Mouse (Mus musculus): ENCODE measurements around the gene Eif4b.

Eif4b gene

DNA sequence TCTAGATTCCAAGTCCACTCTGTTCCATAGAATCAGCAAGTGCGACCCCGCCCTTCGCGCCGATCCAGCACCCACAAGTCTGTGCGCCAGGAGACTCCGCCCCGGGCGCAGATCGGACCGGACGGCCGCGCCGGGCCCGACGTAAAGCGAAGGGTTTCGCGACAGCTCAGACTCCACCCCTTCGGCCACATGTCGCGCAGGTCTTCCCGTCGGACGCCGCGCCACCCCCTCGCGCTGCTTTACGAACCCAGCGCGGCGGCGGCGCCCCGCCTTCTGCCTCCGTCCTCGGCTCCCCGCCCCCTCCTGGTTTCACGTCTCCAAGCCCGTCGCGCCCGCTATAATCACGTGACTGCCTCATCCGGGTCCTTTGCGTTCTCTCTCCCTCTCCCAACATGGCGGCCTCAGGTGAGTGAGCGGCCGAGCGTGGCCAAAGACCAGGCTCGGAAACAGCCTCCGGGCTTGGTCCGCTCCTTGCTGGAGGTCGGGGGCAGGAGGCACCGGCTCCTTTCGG is at the start of gene Eif4b:
Gene Eif4b, plus strand, starts transcription at position 215 of the 511 bp plus-strand sequence.
- DNase-seq (ENCODE audit: low read depth) = peak; percentile 99

DNA sequence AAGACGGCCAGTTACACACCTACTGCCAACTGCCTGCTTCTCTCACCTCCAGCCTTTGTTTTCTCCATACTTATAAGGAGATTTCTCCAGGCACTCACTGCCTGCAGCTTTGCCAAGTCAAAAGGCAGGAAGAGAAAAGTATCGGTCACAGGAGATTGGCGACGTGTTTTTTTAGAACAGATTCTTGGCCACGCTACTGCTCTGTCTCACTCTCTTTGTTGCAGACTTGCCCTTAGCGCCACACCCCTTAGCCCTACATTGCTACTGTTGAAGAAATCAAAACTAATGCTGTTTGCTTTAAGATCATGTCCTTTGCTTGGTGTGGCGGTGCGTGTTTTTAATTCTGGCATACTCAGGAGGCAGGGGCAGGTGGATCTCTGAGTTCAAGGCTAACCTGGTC is 49.7 kb upstream of the Eif4b start:
- no peak for DNase-seq (ENCODE audit: low read depth)

DNA sequence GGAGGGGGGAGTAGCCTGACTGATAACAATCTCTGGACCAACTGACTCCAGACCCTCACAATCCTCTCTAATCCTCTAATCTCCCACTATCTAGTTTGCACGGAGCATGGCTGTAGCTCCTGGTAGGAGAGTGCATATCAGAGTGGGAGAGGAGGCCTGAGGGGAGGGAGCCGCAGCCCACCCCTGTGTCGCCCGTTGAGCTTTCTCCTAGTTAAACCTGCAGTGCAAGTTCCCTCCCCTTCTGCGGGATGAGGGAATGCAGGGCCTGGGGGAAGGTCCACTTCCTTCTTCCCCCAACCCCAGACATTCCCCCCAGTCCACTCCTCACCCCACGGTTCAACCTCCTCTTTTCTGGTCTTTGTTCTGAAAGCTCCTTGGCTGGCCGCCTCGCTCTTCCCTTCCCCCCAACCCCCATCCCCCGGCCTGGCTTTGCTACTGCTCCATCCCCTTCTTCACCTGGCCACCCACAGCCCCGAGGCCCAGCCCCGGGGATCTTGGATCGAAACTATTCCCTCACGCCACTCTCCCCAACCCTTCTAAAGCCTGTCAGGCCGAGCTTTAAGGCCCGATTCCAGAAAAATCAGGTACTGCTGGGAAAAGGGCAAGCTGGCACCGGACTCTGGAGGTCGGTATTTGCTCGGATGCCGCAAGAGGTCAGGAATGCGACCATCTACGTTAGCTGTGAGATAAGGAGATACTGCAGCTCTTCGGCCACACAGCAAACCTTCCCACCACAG is 48.3 kb upstream of the Eif4b start:
- DNase-seq (ENCODE audit: low read depth) = no peak

DNA sequence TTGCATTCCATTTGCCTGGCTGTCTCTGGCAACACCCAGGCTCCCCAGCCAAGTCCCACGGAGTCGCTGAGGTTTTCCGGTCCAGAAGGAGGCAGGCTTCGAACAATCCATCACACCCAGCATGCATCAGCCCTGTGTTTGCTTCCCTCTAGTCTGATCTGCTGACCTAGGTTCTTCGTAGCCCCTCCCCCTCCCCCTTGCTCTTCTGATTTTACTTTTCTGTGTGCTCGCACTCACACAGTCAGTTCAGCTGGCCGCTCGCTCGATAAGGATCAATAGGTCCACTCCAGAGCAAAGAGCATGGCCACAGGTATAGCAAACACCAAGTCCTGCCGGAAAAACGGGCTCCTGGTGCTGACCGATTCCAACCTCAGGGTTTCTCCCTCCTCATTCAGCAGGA is 47.1 kb upstream of the Eif4b start:
- no peak for DNase-seq (ENCODE audit: low read depth)

DNA sequence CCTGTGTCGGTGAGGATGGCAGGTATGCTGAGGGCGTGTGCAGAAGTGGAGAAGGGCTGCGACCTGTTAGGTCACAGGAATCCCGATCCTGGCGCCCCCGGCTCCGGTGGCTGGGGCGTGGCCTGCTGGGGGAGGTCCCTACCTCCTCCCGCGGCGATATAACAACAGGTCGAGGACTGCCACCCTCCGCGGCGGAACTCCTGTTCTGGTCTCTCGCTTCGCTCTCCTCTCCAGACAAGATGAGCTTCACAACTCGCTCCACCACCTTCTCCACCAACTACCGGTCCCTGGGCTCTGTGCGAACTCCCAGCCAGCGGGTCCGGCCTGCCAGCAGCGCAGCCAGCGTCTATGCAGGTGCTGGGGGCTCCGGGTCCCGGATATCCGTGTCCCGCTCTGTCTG is 45.5 kb upstream of the Eif4b start, which contains the start of gene Krt18:
Gene Krt18, plus strand, starts transcription at position 141 of the 400 bp plus-strand sequence.
- DNase-seq (ENCODE audit: low read depth) = no peak

DNA sequence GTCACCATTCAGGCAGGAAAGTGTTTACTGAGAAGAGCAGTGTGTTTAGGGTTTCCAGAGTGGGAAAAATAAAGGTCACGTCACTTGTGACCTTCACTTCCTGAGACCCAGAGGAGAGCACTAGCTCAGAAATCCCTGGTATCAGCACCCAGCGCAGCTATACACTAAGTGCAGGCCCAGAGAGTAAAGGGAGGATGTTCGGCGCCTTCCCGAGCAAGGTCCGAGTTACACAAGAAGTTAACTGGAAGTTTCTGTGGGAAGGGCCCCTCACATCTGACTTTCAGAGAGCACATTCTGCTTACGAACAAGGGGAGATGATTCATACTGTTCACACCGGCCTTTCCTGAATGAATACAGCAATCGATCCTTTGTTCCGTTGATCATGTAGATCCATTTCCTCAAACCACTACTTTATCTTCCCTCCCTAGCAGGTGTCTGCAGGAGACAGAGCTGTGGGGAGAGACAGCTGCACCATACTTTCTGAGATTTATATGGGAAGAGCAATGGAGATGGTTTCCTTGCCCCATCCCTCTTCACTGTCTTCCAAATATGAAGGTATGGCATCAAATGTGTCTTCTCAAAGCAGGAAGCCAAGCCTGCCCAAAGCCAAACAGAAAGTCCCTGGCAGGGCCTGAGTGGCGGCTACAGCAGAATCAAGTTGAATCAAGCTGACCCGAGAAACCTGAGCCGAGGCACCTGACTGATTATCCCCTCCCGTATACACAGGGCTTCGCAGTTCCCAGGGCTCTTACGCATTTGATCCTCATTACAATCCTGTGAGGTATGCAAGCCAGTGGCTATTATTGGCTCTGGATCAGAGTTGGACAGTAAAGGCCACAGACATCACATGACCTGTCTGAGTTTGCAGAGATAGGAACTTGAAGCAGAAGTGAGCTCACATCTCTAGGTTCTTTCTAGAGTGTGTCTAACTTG is 39.2 kb upstream of the Eif4b start:
- DNase-seq (ENCODE audit: low read depth) = no peak

DNA sequence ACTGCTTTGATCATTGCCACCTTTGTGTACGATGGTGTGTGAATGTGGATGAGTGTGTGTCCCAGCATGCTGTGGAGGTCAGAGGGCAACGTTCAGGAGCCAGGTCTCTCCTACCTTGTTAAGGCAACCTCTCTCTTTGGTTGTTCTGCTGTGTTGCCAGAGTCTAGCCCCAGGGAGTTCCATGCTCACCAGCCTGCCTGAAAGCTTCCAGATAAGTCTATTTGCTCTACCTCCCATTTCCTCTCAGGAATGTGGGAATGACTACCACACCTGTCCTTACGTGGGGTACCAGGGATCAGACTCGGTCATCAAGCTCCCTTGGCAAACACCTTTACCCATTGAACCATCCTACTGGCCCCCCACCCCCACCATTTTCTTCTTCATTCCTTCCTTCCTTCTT is 33.3 kb upstream of the Eif4b start:
- no peak for DNase-seq (ENCODE audit: low read depth)

DNA sequence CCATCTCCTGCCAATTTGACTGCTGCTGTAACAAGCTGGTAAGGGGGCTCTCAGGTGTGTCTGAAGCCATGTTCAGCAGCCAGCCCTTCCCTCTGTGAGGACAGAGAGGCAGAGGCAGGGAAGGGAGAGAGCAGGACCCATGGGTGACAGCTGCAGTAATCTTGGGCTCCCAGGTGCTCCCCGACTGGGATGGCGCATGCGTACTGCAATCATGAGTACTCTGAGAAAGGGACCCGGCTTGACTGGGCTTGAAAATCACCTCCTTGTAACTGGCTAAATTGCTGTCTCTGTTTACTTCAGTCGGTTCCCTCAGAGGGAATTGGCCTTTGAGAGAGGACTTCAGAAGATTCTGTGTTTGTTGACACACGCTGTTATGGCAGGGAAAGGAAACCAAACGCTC is 31.6 kb upstream of the Eif4b start:
- DNase-seq (ENCODE audit: low read depth) = no peak

DNA sequence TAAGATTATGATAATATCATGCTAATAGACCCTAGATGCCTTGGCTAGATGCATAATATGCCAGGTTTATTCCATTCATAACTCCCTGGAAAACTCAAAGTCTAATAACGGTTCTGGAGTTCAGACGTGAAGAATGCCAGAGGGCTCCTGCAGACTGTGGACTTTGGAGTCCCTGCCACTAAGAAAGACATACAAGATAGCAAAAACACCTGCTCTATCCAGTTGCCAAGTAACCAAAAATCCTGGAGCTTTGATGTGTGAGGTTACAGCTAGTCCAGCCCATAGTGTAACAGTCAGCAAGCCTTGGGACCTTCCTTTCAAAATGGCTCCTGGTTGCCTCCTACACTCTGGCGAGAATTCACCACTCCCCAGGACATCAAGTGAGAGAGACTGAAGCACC is 28.8 kb upstream of the Eif4b start:
- DNase-seq (ENCODE audit: low read depth) = no peak

DNA sequence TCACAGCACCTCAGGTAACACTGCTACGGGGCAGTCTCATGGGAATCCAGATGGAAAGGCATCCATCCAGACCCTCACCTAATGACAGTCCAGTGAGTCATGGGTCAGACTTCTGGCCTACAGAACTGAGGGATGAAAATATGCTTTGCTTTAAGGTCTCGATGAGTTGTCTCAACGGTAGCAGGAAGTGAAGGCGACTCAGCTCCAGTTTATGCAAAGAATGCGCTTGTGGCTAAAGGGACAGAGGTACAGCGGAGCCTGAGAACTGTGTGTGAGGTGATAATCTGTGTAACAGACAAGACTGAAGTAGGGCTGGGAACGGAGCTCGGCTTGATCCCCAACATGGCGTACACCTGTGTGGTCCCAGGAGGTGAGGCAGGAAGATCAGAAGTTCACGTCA is 27.9 kb upstream of the Eif4b start:
- no peak for DNase-seq (ENCODE audit: low read depth)

DNA sequence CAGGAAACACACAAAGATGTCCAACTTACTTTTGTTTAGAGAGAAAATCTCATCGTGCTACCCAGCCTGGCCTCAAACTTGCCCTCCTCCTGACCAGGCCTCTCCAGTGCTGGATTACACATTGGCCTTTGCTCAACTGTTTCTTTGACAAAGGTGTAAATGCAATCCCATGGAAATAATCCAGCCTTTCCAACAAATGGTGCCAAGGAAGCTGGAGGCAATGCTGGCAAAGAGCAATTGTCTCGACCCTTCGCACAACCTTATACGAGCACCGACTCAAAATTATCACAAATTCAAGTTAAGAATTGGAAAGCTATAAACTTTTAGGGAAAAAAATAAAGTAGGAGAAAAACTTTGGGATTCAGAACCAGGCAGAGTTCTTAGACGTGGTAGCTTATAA is 25.6 kb upstream of the Eif4b start:
- DNase-seq (ENCODE audit: low read depth) = no peak

DNA sequence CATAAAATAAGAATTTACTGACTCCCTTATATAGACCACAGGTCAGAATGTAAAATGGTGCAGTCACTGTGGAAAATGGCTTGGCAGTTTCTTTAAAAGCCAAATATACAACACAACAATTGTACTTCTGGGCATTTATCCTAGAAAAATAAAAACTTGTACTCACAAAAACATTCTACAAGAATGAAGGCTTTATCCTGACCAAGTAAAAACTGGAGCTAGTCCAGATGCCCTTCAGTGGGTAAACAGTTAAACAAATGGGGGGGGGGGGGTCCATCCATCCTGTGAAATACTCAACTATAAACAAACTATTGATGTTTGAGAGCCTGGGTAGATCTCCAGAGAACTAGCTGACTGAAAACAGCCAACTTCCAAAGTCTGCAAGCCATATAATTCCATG is 23.7 kb upstream of the Eif4b start:
- no peak for DNase-seq (ENCODE audit: low read depth)

DNA sequence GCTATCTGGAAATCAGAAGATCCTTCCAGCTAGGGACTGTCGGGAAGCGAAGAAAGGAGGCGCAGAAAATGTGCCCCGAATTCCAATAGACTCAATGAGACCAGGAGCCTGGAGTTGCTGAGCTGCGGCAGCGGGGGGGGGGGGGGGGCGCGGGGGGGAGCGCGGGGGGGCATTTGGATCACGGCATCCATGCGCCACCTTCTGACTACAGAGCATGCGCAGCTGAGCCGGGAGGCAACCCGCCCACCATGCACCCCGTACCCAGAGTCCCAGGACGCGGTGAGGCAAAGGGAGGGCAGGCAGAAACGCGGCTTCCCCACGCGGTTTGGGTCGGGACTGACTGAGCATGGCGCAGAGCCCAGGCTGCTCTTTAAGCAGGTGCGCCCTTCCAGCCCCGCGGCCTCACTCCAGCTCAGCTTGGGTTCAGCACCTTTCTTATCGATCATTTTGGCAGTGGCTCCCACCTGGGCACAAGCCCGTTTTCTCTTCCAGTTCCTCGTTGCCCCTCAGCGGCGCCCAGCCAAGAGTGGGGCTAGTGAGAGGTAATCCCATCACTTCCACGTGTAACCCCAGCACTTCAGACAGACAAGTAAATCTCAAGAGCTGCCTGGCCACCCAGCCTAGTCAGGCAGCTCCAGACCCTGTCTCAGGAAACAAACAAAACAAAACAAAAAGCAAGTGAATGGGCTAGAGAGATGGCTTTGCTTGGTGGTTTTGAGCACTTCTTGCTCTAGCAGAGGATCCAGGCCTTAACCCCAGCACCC is 21.5 kb upstream of the Eif4b start:
- no peak for DNase-seq (ENCODE audit: low read depth)

DNA sequence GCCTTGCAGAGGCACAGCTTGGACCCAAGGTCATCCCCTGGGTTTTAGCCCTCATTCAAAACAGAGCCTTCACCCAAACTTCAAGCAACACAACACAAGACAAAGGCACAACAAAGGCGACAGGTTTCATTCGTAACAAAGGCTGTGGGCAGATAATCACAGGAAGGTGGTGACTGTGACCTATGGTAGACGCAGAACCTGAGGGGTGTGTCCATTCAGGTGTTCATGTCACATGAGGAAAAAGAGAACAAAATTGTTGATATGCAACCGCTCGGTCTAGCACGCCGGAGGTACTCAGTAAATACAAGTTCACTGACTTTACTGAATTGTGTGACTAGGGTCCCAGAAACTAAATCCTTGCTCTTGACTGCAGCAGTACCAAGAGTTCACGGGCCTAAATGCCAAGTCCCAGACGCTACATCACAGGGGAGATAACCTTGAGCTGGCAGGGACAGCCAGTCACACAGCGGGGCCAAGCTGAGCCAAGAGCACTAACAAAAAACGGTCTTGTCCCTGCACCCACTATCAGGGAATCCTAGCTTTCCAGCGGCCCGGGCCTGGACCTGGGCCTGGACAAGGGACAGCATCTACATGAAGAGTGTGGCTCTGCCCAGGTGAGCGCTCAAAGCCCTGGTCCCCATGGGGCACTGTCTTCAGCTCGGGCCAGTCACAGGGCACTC is 16.9 kb upstream of the Eif4b start:
- DNase-seq (ENCODE audit: low read depth) = no peak

DNA sequence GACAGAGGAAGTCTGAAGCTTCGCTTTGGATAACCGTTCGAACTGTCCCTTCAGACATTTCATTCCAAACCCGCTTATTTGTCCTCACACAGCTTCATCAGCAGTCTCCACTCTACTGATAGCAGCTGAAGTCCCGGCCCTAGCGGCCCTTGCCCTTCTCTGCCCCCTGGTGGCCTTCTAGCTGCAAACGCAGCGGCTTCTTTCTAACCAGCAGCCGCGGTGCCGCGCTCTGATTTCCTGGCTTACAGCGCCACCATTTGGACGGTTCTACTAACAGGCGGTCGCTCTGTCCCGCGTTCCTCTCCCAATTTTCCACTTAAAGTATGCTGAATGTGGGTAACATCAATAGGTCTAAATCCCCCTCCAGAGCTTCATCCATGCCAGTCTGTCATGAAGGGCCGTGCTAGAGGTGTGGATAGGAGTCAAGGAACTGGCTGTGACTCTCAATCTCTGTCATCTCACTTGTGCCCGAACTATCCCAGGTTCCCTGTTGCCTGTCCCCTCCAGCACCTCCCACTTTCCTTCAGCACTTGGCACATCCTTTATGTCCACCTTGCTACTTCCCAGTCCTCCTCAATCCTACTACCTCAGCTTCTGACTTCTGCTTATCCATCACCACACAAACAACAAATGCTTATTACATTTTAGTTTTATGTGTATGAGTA is 7.8 kb upstream of the Eif4b start:
- DNase-seq (ENCODE audit: low read depth) = peak; percentile 94

DNA sequence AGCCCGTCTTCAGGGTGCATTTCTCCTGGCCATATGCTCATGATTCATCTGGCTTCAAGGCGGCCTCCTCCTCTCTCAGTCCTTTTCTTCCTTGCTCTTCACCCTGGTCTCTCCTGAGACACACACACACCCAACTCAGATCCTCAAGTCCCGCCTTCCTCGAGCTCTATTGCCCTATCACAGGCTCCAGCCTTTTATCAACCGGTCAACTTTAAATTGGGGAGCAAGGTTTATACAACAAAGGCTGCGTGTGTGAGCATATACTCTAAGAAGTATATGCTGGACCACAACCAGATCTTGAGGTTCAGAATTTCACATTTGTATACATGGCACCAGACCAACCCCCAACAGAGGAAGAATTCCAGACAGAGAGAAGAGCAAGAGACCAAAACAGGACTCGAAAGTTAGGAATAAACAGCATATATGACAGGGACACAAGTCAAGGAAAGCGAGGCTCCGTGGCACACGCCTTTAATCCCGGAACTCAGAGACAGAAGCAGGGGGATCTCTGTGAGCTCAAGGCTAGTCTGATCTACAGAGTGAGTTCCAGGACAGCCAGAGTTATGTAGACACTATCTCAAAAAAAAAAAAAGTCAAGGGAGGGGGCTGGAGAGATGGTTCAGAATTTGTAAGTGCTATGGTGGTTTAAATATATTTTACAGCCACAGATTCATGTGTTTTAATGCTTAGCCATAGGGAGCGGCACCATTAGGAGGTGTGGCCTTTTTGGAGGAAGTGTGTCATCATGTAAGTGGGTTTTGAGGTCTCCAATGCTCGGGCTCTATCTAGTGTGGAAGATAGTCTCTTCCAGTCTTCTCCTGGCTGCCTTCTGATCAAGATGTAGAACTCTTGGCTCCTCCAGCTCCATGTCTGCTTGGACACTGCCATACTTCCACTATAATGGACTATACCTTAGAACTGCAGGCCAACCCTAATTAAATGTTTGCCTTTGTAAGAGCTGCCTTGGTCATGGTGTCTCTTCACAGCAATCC is 2.8 kb upstream of the Eif4b start:
- no peak for DNase-seq (ENCODE audit: low read depth)

DNA sequence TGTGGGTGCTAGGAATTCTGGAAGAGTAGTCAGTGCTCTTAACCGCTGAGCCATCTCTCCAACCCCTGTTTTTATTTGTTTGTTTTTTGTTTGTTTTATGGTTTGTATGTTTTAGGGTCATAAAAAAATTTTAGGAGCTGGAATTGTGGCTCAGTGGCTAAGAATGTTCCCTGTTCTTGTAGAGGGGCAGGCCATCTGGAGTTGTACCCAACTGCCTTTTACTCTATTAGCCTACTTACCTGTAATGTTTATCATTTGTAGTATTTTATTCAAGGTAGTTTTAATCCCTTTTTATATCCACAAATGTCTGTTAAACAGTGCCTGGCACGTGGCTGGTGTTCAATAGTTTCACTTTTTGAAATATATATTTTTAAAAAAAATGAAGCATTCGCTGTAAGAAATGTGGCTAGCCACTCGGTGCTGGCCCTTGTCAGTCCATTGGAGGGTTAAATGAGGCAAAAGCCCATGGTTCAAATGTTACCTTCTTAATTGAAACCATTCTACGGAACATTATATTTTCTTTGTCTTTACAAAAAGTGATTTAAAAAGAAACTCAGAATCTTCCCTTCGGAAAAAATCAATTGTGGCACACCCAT is 512 bp upstream of the Eif4b start:
- no peak for DNase-seq (ENCODE audit: low read depth)

DNA sequence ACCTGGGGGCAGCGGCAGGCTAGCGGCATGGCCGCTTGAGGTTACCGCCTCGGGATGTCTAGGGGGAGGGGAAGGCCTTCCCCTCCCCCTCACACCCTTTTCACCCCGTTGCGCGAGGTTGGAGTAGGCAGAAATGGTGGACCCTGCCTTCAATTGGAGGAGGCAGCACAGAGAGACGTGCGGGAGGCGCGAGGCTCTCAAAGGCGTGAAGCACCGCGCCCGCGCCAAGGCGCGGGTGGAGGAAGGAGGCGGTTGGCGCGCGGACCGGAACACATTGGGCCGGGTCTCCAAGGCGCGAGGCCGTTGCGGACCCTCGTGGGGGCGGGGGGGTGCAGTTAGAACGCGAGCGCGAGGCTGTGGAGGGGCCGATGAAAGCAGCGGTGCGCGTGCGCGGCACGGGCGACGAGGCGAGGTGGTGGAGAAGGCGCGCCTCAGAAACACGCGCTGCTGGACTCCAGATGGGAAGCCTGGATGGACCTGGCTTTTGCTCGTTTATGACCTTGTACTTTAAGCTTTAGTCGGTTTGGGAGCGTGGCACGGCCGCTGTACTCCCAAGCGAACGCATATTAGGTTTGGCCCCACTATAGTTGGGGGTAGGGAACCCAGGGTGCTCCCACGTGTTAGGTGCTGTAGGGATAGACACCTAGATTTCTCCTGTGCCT is 628 bp downstream of the Eif4b start:
- DNase-seq (ENCODE audit: low read depth) = no peak
